Mouse (Mus musculus): Measurements from ENCODE around the gene Ints3. TPM values are rescaled to one million over a fixed set of nuclear protein-coding genes. Genes with fewer than 3 reads are reported as not detected.
A peak's percentile ranks its signal among the peaks of the same experiment; 100 is the strongest.
"Not testable (repeated sequence)": the region's sequence is repeated elsewhere in the genome, so short reads cannot be mapped to it uniquely, and the experiment has no call there.

Gene Ints3
- total and polyA plus RNA-seq, 3 experiments = 58.5 to 115 (median 101) TPM

GRCm38 (mm10) chr3:90342853-90343252, 90.6 kb downstream of the Ints3 start:
- Histone ChIP-seq H3K4me1 (ENCODE audit: control insufficient read depth in 1 of 2, insufficient read depth in 2 of 2, low read length in 2 of 2) (peaks cover 3 to 11% of the 10 kb centered on the region in 2 experiments), H3K79me2 (ENCODE audit: control insufficient read depth, insufficient read depth, low read length, poor library complexity) (peaks cover 12% of the 10 kb centered on the region), H3K36me3 (ENCODE audit: control insufficient read depth in 1 of 2, insufficient read depth in 2 of 2, low read length in 2 of 2) (peaks cover 15 to 23% of the 10 kb centered on the region in 2 experiments)
- DNase-seq (ENCODE audit: low read depth, low spot score) = peak; percentile 71
- not testable (repeated sequence) for H3K9ac ChIP-seq (ENCODE audit: control insufficient read depth, low read depth, low read length, poor library complexity, severe bottlenecking); H3K27me3 ChIP-seq (ENCODE audit: control insufficient read depth in 1 of 2, insufficient read depth in 2 of 2, low read length in 2 of 2); H3K9me3 ChIP-seq (replicated peaks; ENCODE audit: insufficient read depth, low read length); H3K4me3 ChIP-seq (ENCODE audit: control insufficient read depth in 1 of 2, insufficient read depth in 1 of 2, low read depth in 2 of 2, low read length in 2 of 2); H3K27ac ChIP-seq (ENCODE audit: control insufficient read depth, low read depth, low read length)
- TF ChIP-seq MXI1 (IDR thresholded peaks at IDR 0.05; ENCODE audit: low read depth, low read length) = peak; percentile 18; the same call in 1 of the 2 replicates
- TF ChIP-seq SIN3A (IDR thresholded peaks at IDR 0.05; ENCODE audit: low read length) = peak; percentile 37; the same call in 1 of the 2 replicates
- peak; percentile 65; the same call in 1 of the 2 replicates for TF ChIP-seq MYC (IDR thresholded peaks at IDR 0.05; ENCODE audit: low read depth, low read length)
- TF ChIP-seq CTCF (IDR thresholded peaks at IDR 0.05 in 2 of 3, conservative IDR thresholded peaks at IDR 0.05 in 1 of 3; ENCODE audit: control insufficient read depth in 1 of 3, insufficient read depth in 1 of 3, low read depth in 2 of 3, low read length in 3 of 3, poor library complexity in 1 of 3, severe bottlenecking in 1 of 3) = peak in 1 of 3 experiments; percentile 9; a peak in 1 of 6 replicates

Other genes with a start within 250 kb of the Ints3 start
- 5,481 and 6,504 TPM in 2 replicates for gene Rps27, start 220.0 kb downstream of the Ints3 start, total RNA-seq (2012; rRNA removed)
- gene Rps27, start 220.0 kb downstream of the Ints3 start, polyA plus RNA-seq (2012; ENCODE audit: insufficient read depth in 1 of 2, insufficient read length in 2 of 2, low read depth in 1 of 2, low replicate concordance in 2 of 2, missing spikeins in 1 of 2) = 1,000 to 10,000 TPM in 1 of 2 experiments, not detected in 1; 2,476 TPM
- gene Rab13, start 219.9 kb downstream of the Ints3 start, total RNA-seq (2012; rRNA removed) = 4.3 and 5.1 TPM in 2 replicates
- 1 to 10 TPM in 1 of 2 experiments, not detected in 1; 7.7 TPM for gene Rab13, start 219.9 kb downstream of the Ints3 start, polyA plus RNA-seq (2012; ENCODE audit: insufficient read depth in 1 of 2, insufficient read length in 2 of 2, low read depth in 1 of 2, low replicate concordance in 2 of 2, missing spikeins in 1 of 2)
- gene Jtb, start 202.0 kb downstream of the Ints3 start, total RNA-seq (2012; rRNA removed) = 76.0 and 107 TPM in 2 replicates
- 100 to 1,000 TPM in 1 of 2 experiments, not detected in 1; 103 TPM for gene Jtb, start 202.0 kb downstream of the Ints3 start, polyA plus RNA-seq (2012; ENCODE audit: insufficient read depth in 1 of 2, insufficient read length in 2 of 2, low read depth in 1 of 2, low replicate concordance in 2 of 2, missing spikeins in 1 of 2)
- gene Creb3l4, start 190.1 kb downstream of the Ints3 start, total RNA-seq (2012; rRNA removed) = 0.08 TPM in 1 of 2 replicates, not detected in the other
- under 1 TPM in 1 of 2 experiments, not detected in 1; 0.07 TPM for gene Creb3l4, start 190.1 kb downstream of the Ints3 start, polyA plus RNA-seq (2012; ENCODE audit: insufficient read depth in 1 of 2, insufficient read length in 2 of 2, low read depth in 1 of 2, low replicate concordance in 2 of 2, missing spikeins in 1 of 2)
- 47.2 and 58.5 TPM in 2 replicates for gene Slc39a1, start 185.4 kb downstream of the Ints3 start, total RNA-seq (2012; rRNA removed)
- 10 to 100 TPM; 61.7 to 80.5 TPM for gene Slc39a1, start 185.4 kb downstream of the Ints3 start, polyA plus RNA-seq (2012; ENCODE audit: insufficient read depth in 1 of 2, insufficient read length in 2 of 2, low read depth in 1 of 2, low replicate concordance in 2 of 2, missing spikeins in 1 of 2)
- 7.1 and 7.6 TPM in 2 replicates for gene Crtc2, start 179.5 kb downstream of the Ints3 start, total RNA-seq (2012; rRNA removed)
- gene Crtc2, start 179.5 kb downstream of the Ints3 start, polyA plus RNA-seq (2012; ENCODE audit: insufficient read depth in 1 of 2, insufficient read length in 2 of 2, low read depth in 1 of 2, low replicate concordance in 2 of 2, missing spikeins in 1 of 2) = 10 to 100 TPM in 1 of 2 experiments, not detected in 1; 66.9 TPM
- 10.3 and 11.6 TPM in 2 replicates for gene Dennd4b, start 168.4 kb downstream of the Ints3 start, total RNA-seq (2012; rRNA removed)
- gene Dennd4b, start 168.4 kb downstream of the Ints3 start, polyA plus RNA-seq (2012; ENCODE audit: insufficient read depth in 1 of 2, insufficient read length in 2 of 2, low read depth in 1 of 2, low replicate concordance in 2 of 2, missing spikeins in 1 of 2) = 10 to 100 TPM in 1 of 2 experiments, not detected in 1; 27.1 TPM
- gene Gatad2b, start 140.4 kb downstream of the Ints3 start, total RNA-seq (2012; rRNA removed) = 9.1 and 12.3 TPM in 2 replicates
- gene Gatad2b, start 140.4 kb downstream of the Ints3 start, polyA plus RNA-seq (2012; ENCODE audit: insufficient read depth in 1 of 2, insufficient read length in 2 of 2, low read depth in 1 of 2, low replicate concordance in 2 of 2, missing spikeins in 1 of 2) = 10 to 100 TPM in 1 of 2 experiments, not detected in 1; 37.6 TPM
- gene Slc27a3, start 43.7 kb downstream of the Ints3 start, total RNA-seq (2012; rRNA removed) = 1.4 and 1.9 TPM in 2 replicates
- 1 to 10 TPM in 1 of 2 experiments, not detected in 1; 2.8 TPM for gene Slc27a3, start 43.7 kb downstream of the Ints3 start, polyA plus RNA-seq (2012; ENCODE audit: insufficient read depth in 1 of 2, insufficient read length in 2 of 2, low read depth in 1 of 2, low replicate concordance in 2 of 2, missing spikeins in 1 of 2)
- gene Npr1, start 32.2 kb upstream of the Ints3 start, total RNA-seq (2012; rRNA removed) = not detected in 2 replicates
- gene Npr1, start 32.2 kb upstream of the Ints3 start, polyA plus RNA-seq (2012; ENCODE audit: insufficient read depth in 1 of 2, insufficient read length in 2 of 2, low read depth in 1 of 2, low replicate concordance in 2 of 2, missing spikeins in 1 of 2) = under 1 TPM in 1 of 2 experiments, not detected in 1; 0.11 TPM
- 162 and 175 TPM in 2 replicates for gene Ilf2, start 42.5 kb upstream of the Ints3 start, total RNA-seq (2012; rRNA removed)
- gene Ilf2, start 42.5 kb upstream of the Ints3 start, polyA plus RNA-seq (2012; ENCODE audit: insufficient read depth in 1 of 2, insufficient read length in 2 of 2, low read depth in 1 of 2, low replicate concordance in 2 of 2, missing spikeins in 1 of 2) = 100 to 1,000 TPM; 107 to 223 TPM
- gene Snapin, start 57.4 kb upstream of the Ints3 start, total RNA-seq (2012; rRNA removed) = 24.5 and 25.2 TPM in 2 replicates
- gene Snapin, start 57.4 kb upstream of the Ints3 start, polyA plus RNA-seq (2012; ENCODE audit: insufficient read depth in 1 of 2, insufficient read length in 2 of 2, low read depth in 1 of 2, low replicate concordance in 2 of 2, missing spikeins in 1 of 2) = 10 to 100 TPM in 1 of 2 experiments, not detected in 1; 46.8 TPM
- 201 and 202 TPM in 2 replicates for gene Chtop, start 75.9 kb upstream of the Ints3 start, total RNA-seq (2012; rRNA removed)
- gene Chtop, start 75.9 kb upstream of the Ints3 start, polyA plus RNA-seq (2012; ENCODE audit: insufficient read depth in 1 of 2, insufficient read length in 2 of 2, low read depth in 1 of 2, low replicate concordance in 2 of 2, missing spikeins in 1 of 2) = 100 to 1,000 TPM in 1 of 2 experiments, not detected in 1; 320 TPM
- 8.7 and 14.4 TPM in 2 replicates for gene S100a1, start 80.8 kb upstream of the Ints3 start, total RNA-seq (2012; rRNA removed)
- gene S100a1, start 80.8 kb upstream of the Ints3 start, polyA plus RNA-seq (2012; ENCODE audit: insufficient read depth in 1 of 2, insufficient read length in 2 of 2, low read depth in 1 of 2, low replicate concordance in 2 of 2, missing spikeins in 1 of 2) = 10 to 100 TPM in 1 of 2 experiments, not detected in 1; 22.2 TPM
- gene S100a13, start 80.8 kb upstream of the Ints3 start, total RNA-seq (2012; rRNA removed) = 26.1 and 29.9 TPM in 2 replicates
- gene S100a13, start 80.8 kb upstream of the Ints3 start, polyA plus RNA-seq (2012; ENCODE audit: insufficient read depth in 1 of 2, insufficient read length in 2 of 2, low read depth in 1 of 2, low replicate concordance in 2 of 2, missing spikeins in 1 of 2) = 10 to 100 TPM in 1 of 2 experiments, not detected in 1; 22.0 TPM
- not detected in 2 replicates for gene S100a14, start 93.2 kb upstream of the Ints3 start, total RNA-seq (2012; rRNA removed)
- gene S100a14, start 93.2 kb upstream of the Ints3 start, polyA plus RNA-seq (2012; ENCODE audit: insufficient read depth in 1 of 2, insufficient read length in 2 of 2, low read depth in 1 of 2, low replicate concordance in 2 of 2, missing spikeins in 1 of 2) = not detected
- not detected in 2 replicates for gene S100a16, start 103.6 kb upstream of the Ints3 start, total RNA-seq (2012; rRNA removed)
- gene S100a16, start 103.6 kb upstream of the Ints3 start, polyA plus RNA-seq (2012; ENCODE audit: insufficient read depth in 1 of 2, insufficient read length in 2 of 2, low read depth in 1 of 2, low replicate concordance in 2 of 2, missing spikeins in 1 of 2) = not detected
- gene S100a3, start 127.0 kb upstream of the Ints3 start, total RNA-seq (2012; rRNA removed) = 0.04 TPM in 1 of 2 replicates, not detected in the other
- under 1 TPM in 1 of 2 experiments, not detected in 1; 0.03 TPM for gene S100a3, start 127.0 kb upstream of the Ints3 start, polyA plus RNA-seq (2012; ENCODE audit: insufficient read depth in 1 of 2, insufficient read length in 2 of 2, low read depth in 1 of 2, low replicate concordance in 2 of 2, missing spikeins in 1 of 2)
- not detected in 2 replicates for gene S100a2, start 156.6 kb upstream of the Ints3 start, total RNA-seq (2012; rRNA removed)
- not detected for gene S100a2, start 156.6 kb upstream of the Ints3 start, polyA plus RNA-seq (2012; ENCODE audit: insufficient read depth in 1 of 2, insufficient read length in 2 of 2, low read depth in 1 of 2, low replicate concordance in 2 of 2, missing spikeins in 1 of 2)
- gene Gm42674, start 168.3 kb upstream of the Ints3 start, total RNA-seq (2012; rRNA removed) = not detected in 2 replicates
- gene Gm42674, start 168.3 kb upstream of the Ints3 start, polyA plus RNA-seq (2012; ENCODE audit: insufficient read depth in 1 of 2, insufficient read length in 2 of 2, low read depth in 1 of 2, low replicate concordance in 2 of 2, missing spikeins in 1 of 2) = not detected
- 0.73 and 0.82 TPM in 2 replicates for gene S100a4, start 170.1 kb upstream of the Ints3 start, total RNA-seq (2012; rRNA removed)
- gene S100a4, start 170.1 kb upstream of the Ints3 start, polyA plus RNA-seq (2012; ENCODE audit: insufficient read depth in 1 of 2, insufficient read length in 2 of 2, low read depth in 1 of 2, low replicate concordance in 2 of 2, missing spikeins in 1 of 2) = 1 to 10 TPM in 1 of 2 experiments, not detected in 1; 2.3 TPM
- gene S100a5, start 174.9 kb upstream of the Ints3 start, total RNA-seq (2012; rRNA removed) = not detected in 2 replicates
- gene S100a5, start 174.9 kb upstream of the Ints3 start, polyA plus RNA-seq (2012; ENCODE audit: insufficient read depth in 1 of 2, insufficient read length in 2 of 2, low read depth in 1 of 2, low replicate concordance in 2 of 2, missing spikeins in 1 of 2) = not detected
- 0.85 and 2.1 TPM in 2 replicates for gene S100a6, start 179.3 kb upstream of the Ints3 start, total RNA-seq (2012; rRNA removed)
- gene S100a6, start 179.3 kb upstream of the Ints3 start, polyA plus RNA-seq (2012; ENCODE audit: insufficient read depth in 1 of 2, insufficient read length in 2 of 2, low read depth in 1 of 2, low replicate concordance in 2 of 2, missing spikeins in 1 of 2) = 1 to 10 TPM in 1 of 2 experiments, not detected in 1; 4.7 TPM
- not detected in 2 replicates for gene S100a7a, start 220.4 kb upstream of the Ints3 start, total RNA-seq (2012; rRNA removed)
- not detected for gene S100a7a, start 220.4 kb upstream of the Ints3 start, polyA plus RNA-seq (2012; ENCODE audit: insufficient read depth in 1 of 2, insufficient read length in 2 of 2, low read depth in 1 of 2, low replicate concordance in 2 of 2, missing spikeins in 1 of 2)
- not detected in 2 replicates for gene S100a8, start 235.4 kb upstream of the Ints3 start, total RNA-seq (2012; rRNA removed)
- gene S100a8, start 235.4 kb upstream of the Ints3 start, polyA plus RNA-seq (2012; ENCODE audit: insufficient read depth in 1 of 2, insufficient read length in 2 of 2, low read depth in 1 of 2, low replicate concordance in 2 of 2, missing spikeins in 1 of 2) = not detected

Data from MEL (cell line).